Mouse (Mus musculus) natural killer cell, adult 2 months (primary cell): Measurements from ENCODE around the gene Zfp954.
"Not testable (repeated sequence)": the region's sequence is repeated elsewhere in the genome, so short reads cannot be mapped to it uniquely, and the experiment has no call there.

Experiments used
- DNase-seq, 2 experiments: peaks; one replicate each; pipeline ENCODE4 v3.0.0; 2022; ENCODE audit warnings: low spot score in 2 of 2

Zfp954 gene

GRCm38 (mm10) chr7:7120921-7121601 lies at the start of gene Zfp954:
Gene Zfp954, minus strand, starts transcription at chr7:7121488.
- peak; percentile 74 to 76 for DNase-seq

- no peak for DNase-seq
Observed at GRCm38 (mm10) chr7:7145991-7146608, 24.8 kb upstream of the Zfp954 start.

GRCm38 (mm10) chr7:7144215-7144614 lies 22.9 kb upstream of the Zfp954 start:
- DNase-seq = no peak

- peak in 1 of 2 experiments; percentile 10 for DNase-seq
Observed at GRCm38 (mm10) chr7:7136379-7136866, 15.1 kb upstream of the Zfp954 start, which contains the start of gene Zfp773. Gene Zfp773, minus strand, starts transcription at chr7:7136755.

GRCm38 (mm10) chr7:7132751-7133150 lies 11.5 kb upstream of the Zfp954 start:
- DNase-seq = no peak

GRCm38 (mm10) chr7:7130491-7131124 lies 9.3 kb upstream of the Zfp954 start:
- DNase-seq = not testable (repeated sequence)

GRCm38 (mm10) chr7:7121602-7121980 lies 303 bp upstream of the Zfp954 start:
- no peak for DNase-seq

- no peak for DNase-seq
Observed at GRCm38 (mm10) chr7:7118441-7118840, 2.8 kb downstream of the Zfp954 start.

- no peak for DNase-seq
Observed at GRCm38 (mm10) chr7:7108501-7108900, 12.8 kb downstream of the Zfp954 start.
